Mouse (Mus musculus) hindbrain, embryonic 16.5 days (tissue): Measurements from ENCODE around the gene Pde6b. TPM values are rescaled to one million over a fixed set of nuclear protein-coding genes. Genes with fewer than 3 reads are reported as not detected.

Source experiments
- ATAC-seq: fragments of 200-750 bp; cut with Nextera tagmentation; 2 replicates; pipeline ENCODE4 v1.8.0; 2017; ENCODE audit warnings: moderate TSS enrichment, moderate library complexity
- H3K27ac ChIP-seq: fragments of 300-500 bp; sonication (generic); 2 replicates; pipeline ENCODE4 v1.5.1; 2014; ENCODE audit warnings: low read depth, mild to moderate bottlenecking, control low read depth, low read length, moderate library complexity
- H3K27me3 ChIP-seq: fragments of 300-500 bp; sonication (generic); replicated peaks from 2 replicates; pipeline ENCODE4 v1.6.1; 2014; ENCODE audit warnings: low read length; ENCODE audit not compliant: control insufficient read depth, insufficient read depth
- H3K36me3 ChIP-seq: fragments of 300-500 bp; sonication (generic); 2 replicates; pipeline ENCODE4 v1.6.1; 2014; ENCODE audit warnings: mild to moderate bottlenecking, low read length, moderate library complexity, mixed read lengths; ENCODE audit not compliant: control insufficient read depth, insufficient read depth
- H3K4me1 ChIP-seq: fragments of 300-500 bp; sonication (generic); 2 replicates; pipeline ENCODE4 v1.6.1; 2014; ENCODE audit warnings: low read depth, low read length; ENCODE audit not compliant: control insufficient read depth, insufficient read depth
- H3K4me2 ChIP-seq: fragments of 300-500 bp; sonication (generic); 2 replicates; pipeline ENCODE4 v1.6.1; 2014; ENCODE audit warnings: mild to moderate bottlenecking, low read length, control low read depth, moderate library complexity
- H3K4me3 ChIP-seq: fragments of 300-500 bp; sonication (generic); 2 replicates; pipeline ENCODE4 v1.5.1; 2014; ENCODE audit warnings: mild to moderate bottlenecking, low read length, control low read depth, moderate library complexity
- H3K9ac ChIP-seq: fragments of 300-500 bp; sonication (generic); 2 replicates; pipeline ENCODE4 v1.6.1; 2014; ENCODE audit warnings: low read depth, mild to moderate bottlenecking, control low read depth, low read length, moderate library complexity
- H3K9me3 ChIP-seq: fragments of 300-500 bp; sonication (generic); 2 replicates; pipeline ENCODE4 v1.6.1; 2014; ENCODE audit warnings: mild to moderate bottlenecking, low read length, moderate library complexity; ENCODE audit not compliant: control insufficient read depth
- WGBS: fragments of 180-500 bp; shearing (Covaris S2); extraction: QIAGEN DNeasy Blood & Tissue Kit; methylation state at CpG from one replicate; pipeline ENCODE4 v1.1.7; 2014; 5-methylcytosine and 5-hydroxymethylcytosine counted together
- polyA plus RNA-seq: library from polyadenylated mRNA; unstranded; fragments of >200 nt; fragmentation: Nextera tagmentation; extraction: Ambion mirVana; gene quantifications from 2 replicates; pipeline ENCODE4 v1.2.1, GENCODE M21; 2015

Pde6b gene
- polyA plus RNA-seq, 1 experiment from 2014 or later = not detected

- no peak overlapping the region for H3K4me2 ChIP-seq
- H3K4me1 ChIP-seq = peaks cover 5% of the 10 kb centered on the region; the same call in 1 of the 2 replicates
- H3K4me3 ChIP-seq = no peak overlapping the region
- H3K27ac ChIP-seq = no peak overlapping the region
- WGBS = 78% methylated on average over 8 of the region's 8 CpGs
- H3K9ac ChIP-seq = no peak overlapping the region
- H3K27me3 ChIP-seq = peaks cover 13% of the 10 kb centered on the region; the same call in 1 of the 2 replicates
- no peak for ATAC-seq
- H3K36me3 ChIP-seq = no peaks in the 10 kb centered on the region
- no peaks in the 10 kb centered on the region for H3K9me3 ChIP-seq
Measured at GRCm38 (mm10) chr5:108450837-108451540, 62.8 kb downstream of the Pde6b start.

DNA sequence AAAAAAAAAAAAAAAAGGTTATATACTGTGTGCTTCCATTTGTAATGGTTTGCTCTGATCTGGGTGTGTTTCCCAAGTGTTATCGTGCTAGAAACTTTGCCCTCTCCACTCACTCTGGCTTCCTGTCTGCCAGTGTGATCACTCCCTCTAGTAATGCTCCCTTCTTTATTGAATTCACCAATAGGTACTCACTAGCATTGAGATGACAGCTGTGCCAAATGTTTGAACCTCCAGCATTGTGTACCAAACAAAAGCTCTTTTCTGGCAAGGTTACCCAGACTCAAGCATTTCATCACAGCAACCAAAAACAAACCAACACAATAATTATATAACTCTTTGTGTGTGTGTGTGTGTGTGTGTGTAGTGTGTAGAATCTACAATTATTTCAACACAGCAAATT lies 63.4 kb downstream of the Pde6b start:
- H3K27me3 ChIP-seq = peaks cover 13% of the 10 kb centered on the region; the same call in 1 of the 2 replicates
- WGBS = 94% methylated on average over 1 of the region's 1 CpGs
- H3K4me3 ChIP-seq = no peak overlapping the region
- no peak overlapping the region for H3K27ac ChIP-seq
- ATAC-seq = no peak
- no peaks in the 10 kb centered on the region for H3K36me3 ChIP-seq
- no peak overlapping the region for H3K4me2 ChIP-seq
- no peak overlapping the region for H3K9ac ChIP-seq
- H3K9me3 ChIP-seq = no peaks in the 10 kb centered on the region
- peaks cover 5% of the 10 kb centered on the region; the same call in 1 of the 2 replicates for H3K4me1 ChIP-seq

DNA sequence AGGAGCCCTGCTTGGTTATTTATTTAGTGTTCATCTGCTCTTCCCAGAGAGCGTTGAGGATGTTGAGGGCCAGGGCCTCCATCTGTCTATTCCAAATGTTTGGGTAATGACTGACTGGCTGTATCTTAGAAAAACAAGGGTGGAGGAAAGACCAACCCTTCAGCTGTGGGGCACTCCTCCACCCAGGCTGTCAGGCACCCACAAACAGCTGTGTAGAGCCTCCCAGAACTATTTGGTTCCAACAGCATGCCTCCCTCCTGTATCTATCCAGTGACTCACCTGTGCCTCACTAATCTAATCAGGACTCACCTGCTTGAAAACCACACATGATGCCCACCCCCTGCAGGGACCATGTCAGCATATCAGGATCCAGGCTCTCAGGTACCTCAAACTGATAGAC lies 64.2 kb downstream of the Pde6b start:
- no peak for ATAC-seq
- H3K9ac ChIP-seq = no peak overlapping the region
- 79% methylated on average over 1 of the region's 1 CpGs for WGBS
- no peak overlapping the region for H3K27ac ChIP-seq
- peaks cover 5% of the 10 kb centered on the region; the same call in 1 of the 2 replicates for H3K4me1 ChIP-seq
- H3K27me3 ChIP-seq = peaks cover 13% of the 10 kb centered on the region; the same call in 1 of the 2 replicates
- no peak overlapping the region for H3K4me2 ChIP-seq
- no peaks in the 10 kb centered on the region for H3K9me3 ChIP-seq
- H3K4me3 ChIP-seq = no peak overlapping the region
- H3K36me3 ChIP-seq = no peaks in the 10 kb centered on the region

DNA sequence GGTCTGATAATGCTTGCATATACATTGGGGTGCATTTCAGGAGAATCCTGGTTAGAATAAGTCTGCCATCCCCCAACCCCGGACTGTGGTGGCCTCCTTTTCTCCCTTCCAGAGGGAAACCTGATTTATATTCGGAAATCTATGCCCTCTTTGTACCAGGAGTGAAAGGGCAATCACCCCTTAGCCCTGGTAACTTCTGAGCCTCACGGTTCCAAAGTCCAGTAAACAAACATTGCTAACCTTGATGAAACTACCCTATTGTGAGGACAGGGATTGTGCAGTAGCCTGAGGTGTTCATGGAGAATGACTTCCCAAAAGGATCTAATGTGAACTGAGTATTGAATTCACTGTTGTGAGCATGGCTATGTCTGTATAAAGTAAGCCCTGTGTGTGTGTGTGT lies 65.9 kb downstream of the Pde6b start:
- H3K9me3 ChIP-seq = no peaks in the 10 kb centered on the region
- no peaks in the 10 kb centered on the region for H3K36me3 ChIP-seq
- H3K4me2 ChIP-seq = no peak overlapping the region
- 48% methylated on average over 3 of the region's 3 CpGs for WGBS
- no peak overlapping the region for H3K4me3 ChIP-seq
- no peak overlapping the region for H3K27ac ChIP-seq
- ATAC-seq = no peak
- H3K4me1 ChIP-seq = no peaks in the 10 kb centered on the region; the same call in 1 of the 2 replicates
- peaks cover 11% of the 10 kb centered on the region; the same call in 1 of the 2 replicates for H3K27me3 ChIP-seq
- no peak overlapping the region for H3K9ac ChIP-seq

GRCm38 (mm10) chr5:108458706-108459105 lies 70.5 kb downstream of the Pde6b start:
- H3K4me1 ChIP-seq = peaks cover 16% of the 10 kb centered on the region
- no peak overlapping the region for H3K9ac ChIP-seq
- H3K4me2 ChIP-seq = no peak overlapping the region
- H3K4me3 ChIP-seq = no peak overlapping the region
- H3K27me3 ChIP-seq = peaks cover 6% of the 10 kb centered on the region; the same call in 1 of the 2 replicates
- no peaks in the 10 kb centered on the region for H3K9me3 ChIP-seq
- no peaks in the 10 kb centered on the region for H3K36me3 ChIP-seq
- no peak for ATAC-seq
- no peak overlapping the region for H3K27ac ChIP-seq
- WGBS = 78% methylated on average over 2 of the region's 2 CpGs

DNA sequence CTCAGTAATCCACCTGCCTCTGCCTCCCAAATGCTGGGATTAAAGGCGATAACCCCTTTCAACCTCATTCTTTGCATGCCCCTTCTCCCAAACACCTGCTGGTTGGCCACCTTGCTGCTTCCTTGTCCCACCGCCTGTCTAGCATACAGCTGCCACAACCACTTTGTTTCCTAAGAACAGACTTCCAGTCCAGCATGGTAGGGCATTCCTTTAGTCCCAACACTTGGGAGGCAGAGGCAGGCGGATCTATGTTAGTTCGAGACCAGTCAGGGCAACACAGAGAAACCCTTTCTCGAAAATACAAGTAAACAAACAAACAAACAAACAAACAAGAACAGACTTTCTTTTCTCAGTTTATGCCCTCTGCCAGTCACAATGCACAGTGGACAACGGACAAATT lies 72.3 kb downstream of the Pde6b start:
- Histone ChIP-seq H3K27me3 (peaks cover 6% of the 10 kb centered on the region; the same call in 1 of the 2 replicates), H3K9me3 (no peaks in the 10 kb centered on the region), H3K36me3 (no peaks in the 10 kb centered on the region), H3K4me1 (peaks cover 24% of the 10 kb centered on the region), H3K9ac (peak overlapping the region; percentile 100), H3K4me3 (peak overlapping the region; percentile 96), H3K4me2 (peak overlapping the region; percentile 69), H3K27ac (no peak overlapping the region)
- no peak for ATAC-seq
- WGBS = 42% methylated on average over 6 of the region's 6 CpGs

GRCm38 (mm10) chr5:108461082-108462065 lies 73.2 kb downstream of the Pde6b start, which contains the start of gene Pcgf3:
Pcgf3 (plus strand) TSS chr5:108461232.
- Histone ChIP-seq H3K27ac (peak within 1 kb of the TSS; percentile 81), H3K4me2 (peak within 1 kb of the TSS; percentile 69), H3K27me3 (peaks cover 6% of the 10 kb centered on the region; the same call in 1 of the 2 replicates), H3K9me3 (no peaks in the 10 kb centered on the region), H3K36me3 (no peaks in the 10 kb centered on the region), H3K4me1 (peaks cover 24% of the 10 kb centered on the region), H3K4me3 (peak within 1 kb of the TSS; percentile 96), H3K9ac (peak within 1 kb of the TSS; percentile 100)
- under 1% methylated on average over 62 of the region's 62 CpGs for WGBS
- ATAC-seq = peak; percentile 98

DNA sequence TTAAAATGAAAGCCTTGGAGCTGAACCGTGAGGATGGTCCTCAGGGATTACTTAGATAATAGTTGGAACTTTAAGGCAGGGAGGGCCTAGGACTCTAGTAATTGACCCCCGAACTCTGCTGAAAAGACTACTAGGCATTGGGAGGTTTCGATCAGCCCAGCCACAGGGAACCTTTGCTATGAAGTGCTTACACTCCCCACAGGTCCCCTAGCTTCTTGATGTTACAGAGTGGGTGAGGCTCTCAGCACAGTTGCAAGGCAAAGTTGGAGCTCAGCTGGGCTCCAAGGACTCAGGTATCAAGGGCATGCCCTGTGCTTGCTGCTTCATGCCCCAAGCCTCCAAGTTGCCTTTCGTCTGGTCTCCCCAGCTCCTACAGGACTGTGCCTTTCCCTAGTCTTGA lies 74.3 kb downstream of the Pde6b start:
- Histone ChIP-seq H3K27me3 (peaks cover 6% of the 10 kb centered on the region; the same call in 1 of the 2 replicates), H3K4me1 (peaks cover 24% of the 10 kb centered on the region), H3K27ac (no peak overlapping the region), H3K9me3 (no peaks in the 10 kb centered on the region), H3K4me3 (peak overlapping the region; percentile 96), H3K9ac (peak overlapping the region; percentile 100), H3K36me3 (no peaks in the 10 kb centered on the region), H3K4me2 (peak overlapping the region; percentile 69)
- WGBS = 38% methylated on average over 4 of the region's 4 CpGs
- ATAC-seq = no peak
